Mouse (Mus musculus) ES-E14 (cell line): Measurements from ENCODE around the gene Selenop. TPM values are rescaled to one million over a fixed set of nuclear protein-coding genes. Genes with fewer than 3 reads are reported as not detected.

ENCODE experiments used
- DNase-seq: peaks from one replicate; pipeline ENCODE4 v3.0.0-alpha.2; 2013; ENCODE audit warnings: low read depth, low spot score
- H3K27ac ChIP-seq: 2 replicates; pipeline ENCODE4 v1.5.1; 2012; ENCODE audit warnings: low read depth, mild to moderate bottlenecking, low read length, moderate library complexity, mixed read lengths; ENCODE audit not compliant: poor library complexity, insufficient read depth, severe bottlenecking
- H3K36me3 ChIP-seq: 2 replicates; pipeline ENCODE4 v1.6.1; 2012; ENCODE audit warnings: mild to moderate bottlenecking, low read length, moderate library complexity, mixed read lengths; ENCODE audit not compliant: control insufficient read depth, poor library complexity, insufficient read depth, severe bottlenecking
- H3K4me1 ChIP-seq, 2 experiments: fragments of 150-350 bp in 1 of 2; sonication (generic) in 1 of 2; 2 replicates each; pipeline ENCODE4 v1.6.1; 2012; ENCODE audit warnings: low read length in 2 of 2, mild to moderate bottlenecking in 1 of 2, mixed read lengths in 1 of 2; ENCODE audit not compliant: control insufficient read depth in 2 of 2, insufficient read depth in 2 of 2, poor library complexity in 1 of 2
- H3K4me3 ChIP-seq, 2 experiments: fragments of 150-350 bp in 1 of 2; sonication (generic) in 1 of 2; 2 replicates each; pipeline ENCODE4 v1.5.1; 2012; ENCODE audit warnings: low read length in 2 of 2, low read depth in 1 of 2, mild to moderate bottlenecking in 1 of 2, mixed read lengths in 1 of 2; ENCODE audit not compliant: insufficient read depth in 1 of 2, poor library complexity in 1 of 2, severe bottlenecking in 1 of 2
- H3K9ac ChIP-seq: 2 replicates; pipeline ENCODE4 v1.6.1; 2012; ENCODE audit warnings: low read depth, mild to moderate bottlenecking, low read length, mixed read lengths; ENCODE audit not compliant: poor library complexity, insufficient read depth, severe bottlenecking
- H3K9me3 ChIP-seq: fragments of 150-350 bp; sonication (generic); 2 replicates; pipeline ENCODE4 v1.6.1; 2012; ENCODE audit warnings: low read depth, mild to moderate bottlenecking, low read length; ENCODE audit not compliant: control insufficient read depth, insufficient read depth
- CHD2 ChIP-seq: IDR thresholded peaks from 2 replicates; pipeline ENCODE4 v1.6.1; 2014; ENCODE audit warnings: mild to moderate bottlenecking, low read depth, low read length, inconsistent platforms
- HCFC1 ChIP-seq: IDR thresholded peaks from 2 replicates; pipeline ENCODE4 v1.6.1; 2012; ENCODE audit warnings: low read length, inconsistent platforms, borderline replicate concordance; ENCODE audit not compliant: insufficient read depth
- MAFK ChIP-seq: IDR thresholded peaks from 2 replicates; pipeline ENCODE4 v1.6.1; 2014; ENCODE audit warnings: mild to moderate bottlenecking, low read depth, low read length, inconsistent platforms; ENCODE audit not compliant: insufficient read depth
- ZC3H11A ChIP-seq: IDR thresholded peaks from 2 replicates; pipeline ENCODE4 v1.6.1; 2012; ENCODE audit warnings: low read depth, mild to moderate bottlenecking, inconsistent platforms, low read length, borderline replicate concordance
- ZNF384 ChIP-seq: IDR thresholded peaks from 2 replicates; pipeline ENCODE4 v1.6.1; 2012; ENCODE audit warnings: low read depth, low read length, inconsistent platforms
- in situ Hi-C, 2 experiments: fragments of 600-800 bp; cut with MboI; formaldehyde crosslinking; loops; one replicate each; pipeline ENCODE4 v1.15.1; 2025; ENCODE audit warnings: low sequenced_read_pairs in 2 of 2, inconsistent platforms in 1 of 2; ENCODE audit not compliant: unreplicated experiment in 2 of 2
- total RNA-seq: library from RNA; depleted of rRNA; stranded (reverse); fragments of 300-350 nt; gene quantifications from 2 replicates; pipeline ENCODE4 v1.2.3, GENCODE M21; 2012

The Selenop gene
- total RNA-seq, 1 experiment = 16.5 TPM

DNA sequence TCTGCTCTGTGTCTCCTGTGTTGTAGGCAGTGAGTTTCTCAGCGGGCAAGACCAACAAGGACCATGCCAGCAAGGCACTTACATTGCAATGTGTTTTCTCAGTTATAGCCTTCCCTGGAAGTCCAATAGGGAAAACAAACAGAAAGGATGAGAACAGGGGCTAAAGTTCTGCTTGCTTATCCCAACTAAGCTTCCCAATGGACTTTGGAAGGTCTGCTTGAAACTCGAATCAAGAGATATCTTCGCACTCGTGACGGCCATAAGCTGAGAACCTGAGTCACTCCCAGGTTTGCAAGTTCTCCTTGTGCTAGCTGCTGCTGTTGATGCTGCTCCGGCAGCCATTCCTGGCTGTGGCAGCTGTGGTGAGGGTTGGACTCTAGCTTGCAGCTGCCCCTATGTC lies 39.4 kb upstream of the Selenop start:
- DNase-seq = no peak
- Histone ChIP-seq H3K4me1 (no peaks in the 10 kb centered on the region), H3K9ac (no peak overlapping the region), H3K27ac (no peak overlapping the region), H3K4me3 (no peak overlapping the region), H3K9me3 (no peaks in the 10 kb centered on the region), H3K36me3 (no peaks in the 10 kb centered on the region)
- in situ Hi-C loops = no loop called here
- TF ChIP-seq ZC3H11A (no peak), MAFK (no peak), CHD2 (no peak), ZNF384 (no peak), HCFC1 (no peak)

DNA sequence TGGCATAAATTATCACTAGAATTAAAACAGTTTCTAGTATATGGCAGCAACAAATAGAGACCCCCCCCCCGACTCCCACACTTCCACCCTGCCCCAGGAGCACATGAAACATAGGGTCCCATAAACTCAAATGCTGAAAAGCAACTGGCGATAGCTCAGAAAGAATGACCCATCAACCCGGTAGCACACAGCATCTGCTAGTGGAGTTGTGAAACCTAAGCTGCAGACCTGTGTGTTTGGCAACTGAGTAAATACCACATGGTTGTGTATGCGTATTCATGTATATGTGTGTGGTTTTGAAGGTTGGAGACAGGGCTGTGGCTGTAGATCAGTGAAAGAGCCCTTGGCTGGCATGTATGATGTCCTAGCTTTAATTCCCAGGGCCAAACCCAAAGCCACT lies 37.3 kb upstream of the Selenop start:
- no peak overlapping the region for H3K27ac ChIP-seq
- in situ Hi-C loops = no loop called here
- TF ChIP-seq MAFK (no peak), ZNF384 (no peak), CHD2 (no peak), ZC3H11A (no peak), HCFC1 (no peak)
- H3K4me3 ChIP-seq = no peak overlapping the region
- DNase-seq = no peak
- H3K9me3 ChIP-seq = no peaks in the 10 kb centered on the region
- H3K9ac ChIP-seq = no peak overlapping the region
- H3K36me3 ChIP-seq = no peaks in the 10 kb centered on the region
- no peaks in the 10 kb centered on the region for H3K4me1 ChIP-seq

DNA sequence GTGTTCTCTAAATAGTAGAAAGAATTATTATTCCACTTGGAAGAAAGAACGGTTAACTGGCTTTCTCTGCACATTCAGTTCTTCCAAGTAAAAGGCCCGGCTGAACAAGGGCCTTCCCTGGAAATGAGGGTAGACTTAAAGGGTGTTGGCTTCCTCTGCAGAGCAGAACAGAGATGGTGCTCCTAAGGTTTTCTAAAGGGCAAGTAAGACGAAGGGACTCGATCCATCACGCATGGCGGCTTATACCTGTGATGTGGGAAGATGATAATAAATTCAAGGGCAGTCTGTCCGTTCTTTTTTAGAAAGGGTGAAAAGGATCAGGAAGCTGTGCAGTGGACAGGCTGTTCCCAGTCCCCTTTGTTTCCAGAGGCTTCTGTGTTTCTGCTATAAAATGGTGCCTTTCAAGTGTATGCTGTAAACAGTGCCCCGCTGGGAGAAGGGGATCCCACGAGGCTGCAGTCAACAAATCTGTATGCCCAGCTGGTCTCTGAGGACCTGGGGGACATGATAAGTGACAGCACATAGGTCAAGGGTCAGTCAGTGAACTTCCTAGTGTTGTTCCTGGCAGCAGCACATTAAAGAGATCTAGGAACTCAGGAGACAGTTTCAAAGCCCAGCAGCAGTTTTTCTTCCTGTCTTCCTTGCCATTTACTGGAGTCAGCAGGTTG lies 36.0 kb upstream of the Selenop start:
- TF ChIP-seq ZNF384 (no peak), HCFC1 (no peak), ZC3H11A (no peak), MAFK (no peak), CHD2 (no peak)
- Histone ChIP-seq H3K27ac (no peak overlapping the region), H3K9me3 (no peaks in the 10 kb centered on the region), H3K36me3 (no peaks in the 10 kb centered on the region), H3K4me3 (no peak overlapping the region), H3K4me1 (no peaks in the 10 kb centered on the region), H3K9ac (no peak overlapping the region)
- DNase-seq = no peak
- in situ Hi-C loops = no loop called here

DNA sequence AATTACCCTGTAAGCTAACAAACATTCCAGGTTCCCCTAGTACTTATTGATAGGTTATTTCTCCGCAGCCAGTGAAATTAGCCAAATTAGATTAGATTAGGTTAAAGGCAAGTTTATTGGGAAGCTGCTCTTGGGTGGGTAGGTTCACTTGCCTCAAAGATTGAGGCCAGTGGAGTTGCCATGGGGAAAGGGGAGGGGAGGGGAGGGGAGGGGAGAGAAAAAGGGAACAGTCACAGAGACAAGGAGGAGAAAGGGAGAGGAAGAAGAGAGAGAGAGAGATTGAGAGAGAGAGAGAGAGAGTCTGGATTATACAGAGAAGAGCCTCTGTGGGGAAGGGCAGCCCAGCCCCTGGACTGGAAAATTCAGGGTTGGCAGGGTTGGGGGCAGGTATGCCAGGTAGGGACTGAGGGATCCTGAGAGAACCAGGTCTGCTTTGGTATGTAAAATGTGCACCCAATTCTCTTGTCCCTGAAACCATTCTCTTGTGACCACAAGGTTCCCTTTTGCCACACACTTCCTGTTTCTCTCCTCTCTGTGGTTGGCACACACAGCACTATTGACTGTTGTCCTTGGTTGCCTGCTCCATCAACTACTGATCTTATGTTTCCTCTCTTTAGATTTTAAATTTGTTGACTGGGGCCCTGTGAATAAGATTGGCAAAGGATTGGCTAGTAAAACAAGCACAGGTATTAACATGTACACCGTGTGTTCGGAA lies 34.4 kb upstream of the Selenop start:
- TF ChIP-seq MAFK = no peak
- TF ChIP-seq HCFC1 = no peak
- no peak for TF ChIP-seq ZC3H11A
- no peak for TF ChIP-seq ZNF384
- no peak for TF ChIP-seq CHD2
- no peak for DNase-seq
- H3K36me3 ChIP-seq = no peaks in the 10 kb centered on the region
- no peak overlapping the region for H3K4me3 ChIP-seq
- H3K9ac ChIP-seq = no peak overlapping the region
- H3K4me1 ChIP-seq = no peaks in the 10 kb centered on the region
- H3K9me3 ChIP-seq = no peaks in the 10 kb centered on the region
- in situ Hi-C loops = no loop called here
- no peak overlapping the region for H3K27ac ChIP-seq

DNA sequence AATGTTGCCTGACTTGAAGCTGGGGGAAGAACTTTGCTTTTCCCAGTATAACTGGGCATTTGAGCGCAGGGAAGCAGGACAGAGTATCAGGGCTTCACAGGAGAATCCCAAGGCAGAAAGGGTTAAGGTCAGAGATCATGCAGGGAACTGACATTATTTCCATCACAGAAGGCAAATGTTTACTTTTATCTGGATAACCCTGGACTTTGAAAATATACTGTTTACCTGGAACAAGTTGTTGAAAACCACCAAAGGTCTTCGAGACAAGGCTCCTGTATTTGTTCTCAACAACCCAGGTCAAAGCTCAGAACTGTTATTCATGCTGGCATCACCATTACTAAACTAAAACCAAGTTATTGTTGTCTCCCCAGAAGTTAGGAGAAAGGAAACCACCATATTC lies 32.0 kb upstream of the Selenop start:
- Histone ChIP-seq H3K4me3 (no peak overlapping the region), H3K27ac (no peak overlapping the region), H3K9ac (no peak overlapping the region), H3K4me1 (no peaks in the 10 kb centered on the region), H3K36me3 (no peaks in the 10 kb centered on the region), H3K9me3 (no peaks in the 10 kb centered on the region)
- TF ChIP-seq CHD2 (no peak), ZNF384 (no peak), MAFK (no peak), ZC3H11A (no peak)
- no peak for DNase-seq
- in situ Hi-C loops = no loop called here
